Mouse (Mus musculus): ENCODE results near the gene Pacsin2. TPM values are rescaled to one million over a fixed set of nuclear protein-coding genes. Genes with fewer than 3 reads are reported as not detected.

The Pacsin2 gene
- total and polyA plus RNA-seq, 2 experiments, result 29.1 to 34.0 TPM

GRCm38 (mm10) chr15:83500352-83500751 lies 35.9 kb upstream of the Pacsin2 start:
- H3K36me3 ChIP-seq (ENCODE audit: control insufficient read depth, insufficient read depth, low read length), result no peaks in the 10 kb centered on the region
- no peaks in the 10 kb centered on the region for H3K4me1 ChIP-seq (ENCODE audit: control insufficient read depth, insufficient read depth, low read length)
- DNase-seq (ENCODE audit: extremely low read depth, low read depth, low spot score), result peak; percentile 8
- no peaks in the 10 kb centered on the region for H3K79me2 ChIP-seq (ENCODE audit: control insufficient read depth, insufficient read depth, low read length)
- TF ChIP-seq POLR2A (IDR thresholded peaks at IDR 0.05; ENCODE audit: extremely low read depth, insufficient read depth, low read length) (no peak), CTCF (IDR thresholded peaks at IDR 0.05; ENCODE audit: low read depth, low read length) (peak; percentile 78)
- WGBS, result 61% methylated on average over 3 of the region's 3 CpGs
- no peak overlapping the region for H3K4me3 ChIP-seq (ENCODE audit: insufficient read depth, low read depth, low read length)
- H3K9ac ChIP-seq (ENCODE audit: low read depth, low read length), result no peak overlapping the region
- H3K27me3 ChIP-seq (ENCODE audit: control insufficient read depth, insufficient read depth, low read length), result no peaks in the 10 kb centered on the region
- no peak overlapping the region for H3K27ac ChIP-seq (replicated peaks; ENCODE audit: insufficient read depth, low read depth, low read length)

- Histone ChIP-seq H3K4me1 (ENCODE audit: control insufficient read depth, insufficient read depth, low read length) (no peaks in the 10 kb centered on the region), H3K9ac (ENCODE audit: low read depth, low read length) (no peak overlapping the region), H3K36me3 (ENCODE audit: control insufficient read depth, insufficient read depth, low read length) (no peaks in the 10 kb centered on the region), H3K27ac (replicated peaks; ENCODE audit: insufficient read depth, low read depth, low read length) (no peak overlapping the region), H3K27me3 (ENCODE audit: control insufficient read depth, insufficient read depth, low read length) (no peaks in the 10 kb centered on the region), H3K4me3 (ENCODE audit: insufficient read depth, low read depth, low read length) (no peak overlapping the region), H3K79me2 (ENCODE audit: control insufficient read depth, insufficient read depth, low read length) (no peaks in the 10 kb centered on the region)
- no peak for DNase-seq (ENCODE audit: extremely low read depth, low read depth, low spot score)
- 94% methylated on average over 10 of the region's 10 CpGs for WGBS
- TF ChIP-seq POLR2A (IDR thresholded peaks at IDR 0.05; ENCODE audit: extremely low read depth, insufficient read depth, low read length) (no peak), CTCF (IDR thresholded peaks at IDR 0.05; ENCODE audit: low read depth, low read length) (no peak)
Observed at GRCm38 (mm10) chr15:83499211-83499755, 34.9 kb upstream of the Pacsin2 start.

- no peak overlapping the region for H3K27ac ChIP-seq (replicated peaks; ENCODE audit: insufficient read depth, low read depth, low read length)
- H3K4me1 ChIP-seq (ENCODE audit: control insufficient read depth, insufficient read depth, low read length), result no peaks in the 10 kb centered on the region
- WGBS, result 89% methylated on average over 6 of the region's 6 CpGs
- no peak overlapping the region for H3K9ac ChIP-seq (ENCODE audit: low read depth, low read length)
- H3K27me3 ChIP-seq (ENCODE audit: control insufficient read depth, insufficient read depth, low read length), result no peaks in the 10 kb centered on the region
- TF ChIP-seq POLR2A (IDR thresholded peaks at IDR 0.05; ENCODE audit: extremely low read depth, insufficient read depth, low read length) (no peak), CTCF (IDR thresholded peaks at IDR 0.05; ENCODE audit: low read depth, low read length) (peak; percentile 67)
- no peaks in the 10 kb centered on the region for H3K79me2 ChIP-seq (ENCODE audit: control insufficient read depth, insufficient read depth, low read length)
- H3K4me3 ChIP-seq (ENCODE audit: insufficient read depth, low read depth, low read length), result no peak overlapping the region
- no peaks in the 10 kb centered on the region for H3K36me3 ChIP-seq (ENCODE audit: control insufficient read depth, insufficient read depth, low read length)
- DNase-seq (ENCODE audit: extremely low read depth, low read depth, low spot score), result peak; percentile 5
Observed at GRCm38 (mm10) chr15:83497299-83497698, 32.9 kb upstream of the Pacsin2 start.

- peak; percentile 23 for DNase-seq (ENCODE audit: extremely low read depth, low read depth, low spot score)
- Histone ChIP-seq H3K36me3 (ENCODE audit: control insufficient read depth, insufficient read depth, low read length) (no peaks in the 10 kb centered on the region), H3K79me2 (ENCODE audit: control insufficient read depth, insufficient read depth, low read length) (no peaks in the 10 kb centered on the region), H3K4me1 (ENCODE audit: control insufficient read depth, insufficient read depth, low read length) (no peaks in the 10 kb centered on the region), H3K4me3 (ENCODE audit: insufficient read depth, low read depth, low read length) (no peak overlapping the region; the same call in 1 of the 2 replicates), H3K27ac (replicated peaks; ENCODE audit: insufficient read depth, low read depth, low read length) (no peak overlapping the region), H3K9ac (ENCODE audit: low read depth, low read length) (no peak overlapping the region), H3K27me3 (ENCODE audit: control insufficient read depth, insufficient read depth, low read length) (no peaks in the 10 kb centered on the region)
- WGBS, result 71% methylated on average over 22 of the region's 22 CpGs
- TF ChIP-seq CTCF (IDR thresholded peaks at IDR 0.05; ENCODE audit: low read depth, low read length), result no peak
- no peak for TF ChIP-seq POLR2A (IDR thresholded peaks at IDR 0.05; ENCODE audit: extremely low read depth, insufficient read depth, low read length)
Observed at GRCm38 (mm10) chr15:83495787-83496367, 31.5 kb upstream of the Pacsin2 start.

GRCm38 (mm10) chr15:83495195-83495594 lies 30.8 kb upstream of the Pacsin2 start:
- H3K36me3 ChIP-seq (ENCODE audit: control insufficient read depth, insufficient read depth, low read length), result no peaks in the 10 kb centered on the region
- no peak overlapping the region for H3K9ac ChIP-seq (ENCODE audit: low read depth, low read length)
- no peak overlapping the region for H3K27ac ChIP-seq (replicated peaks; ENCODE audit: insufficient read depth, low read depth, low read length)
- no peak overlapping the region for H3K4me3 ChIP-seq (ENCODE audit: insufficient read depth, low read depth, low read length)
- 85% methylated on average over 3 of the region's 3 CpGs for WGBS
- no peaks in the 10 kb centered on the region for H3K4me1 ChIP-seq (ENCODE audit: control insufficient read depth, insufficient read depth, low read length)
- H3K79me2 ChIP-seq (ENCODE audit: control insufficient read depth, insufficient read depth, low read length), result no peaks in the 10 kb centered on the region
- H3K27me3 ChIP-seq (ENCODE audit: control insufficient read depth, insufficient read depth, low read length), result no peaks in the 10 kb centered on the region
- no peak for DNase-seq (ENCODE audit: extremely low read depth, low read depth, low spot score)
- TF ChIP-seq CTCF (IDR thresholded peaks at IDR 0.05; ENCODE audit: low read depth, low read length), result no peak
- no peak for TF ChIP-seq POLR2A (IDR thresholded peaks at IDR 0.05; ENCODE audit: extremely low read depth, insufficient read depth, low read length)

GRCm38 (mm10) chr15:83494572-83494920 lies 30.1 kb upstream of the Pacsin2 start:
- H3K27me3 ChIP-seq (ENCODE audit: control insufficient read depth, insufficient read depth, low read length), result no peaks in the 10 kb centered on the region
- H3K27ac ChIP-seq (replicated peaks; ENCODE audit: insufficient read depth, low read depth, low read length), result no peak overlapping the region
- no peak for DNase-seq (ENCODE audit: extremely low read depth, low read depth, low spot score)
- H3K79me2 ChIP-seq (ENCODE audit: control insufficient read depth, insufficient read depth, low read length), result no peaks in the 10 kb centered on the region
- TF ChIP-seq CTCF (IDR thresholded peaks at IDR 0.05; ENCODE audit: low read depth, low read length) (no peak), POLR2A (IDR thresholded peaks at IDR 0.05; ENCODE audit: extremely low read depth, insufficient read depth, low read length) (no peak)
- H3K4me3 ChIP-seq (ENCODE audit: insufficient read depth, low read depth, low read length), result no peak overlapping the region
- H3K4me1 ChIP-seq (ENCODE audit: control insufficient read depth, insufficient read depth, low read length), result no peaks in the 10 kb centered on the region
- no peak overlapping the region for H3K9ac ChIP-seq (ENCODE audit: low read depth, low read length)
- 95% methylated on average over 6 of the region's 6 CpGs for WGBS
- H3K36me3 ChIP-seq (ENCODE audit: control insufficient read depth, insufficient read depth, low read length), result no peaks in the 10 kb centered on the region
